Mouse (Mus musculus) forebrain, postnatal 0 days (tissue): ENCODE measurements at regions not wholly inside any gene's neighbourhood (a gene's known extent, or its start where the extent isn't known, plus 50 kb on each side); places are given as distances from the start of the nearest gene placed in this dataset.

Experiments
- ATAC-seq: fragments of 200-750 bp; cut with Nextera tagmentation; 2 replicates; pipeline ENCODE4 v1.8.0; 2017; ENCODE audit warnings: mild to moderate bottlenecking, moderate library complexity
- DNase-seq: peaks from one replicate; pipeline ENCODE4 v3.0.0-alpha.2; 2015
- H3K27ac ChIP-seq: fragments of 300-500 bp; sonication (generic); 2 replicates; pipeline ENCODE4 v1.5.1; 2014; ENCODE audit warnings: low read depth, mild to moderate bottlenecking, antibody characterized with exemption, low read length, moderate library complexity, mixed read lengths
- H3K27me3 ChIP-seq: fragments of 300-500 bp; sonication (generic); 2 replicates; pipeline ENCODE4 v1.6.1; 2014; ENCODE audit warnings: mild to moderate bottlenecking, low read length, mixed read lengths; ENCODE audit not compliant: insufficient read depth
- H3K36me3 ChIP-seq: fragments of 300-500 bp; sonication (generic); 2 replicates; pipeline ENCODE4 v1.6.1; 2014; ENCODE audit warnings: mild to moderate bottlenecking, moderate library complexity; ENCODE audit not compliant: insufficient read depth
- H3K4me1 ChIP-seq: fragments of 300-500 bp; sonication (generic); 2 replicates; pipeline ENCODE4 v1.6.1; 2014; ENCODE audit warnings: antibody characterized with exemption; ENCODE audit not compliant: insufficient read depth
- H3K4me2 ChIP-seq: fragments of 300-500 bp; sonication (generic); 2 replicates; pipeline ENCODE4 v1.6.1; 2014; ENCODE audit warnings: low read depth, mild to moderate bottlenecking, moderate library complexity
- H3K4me3 ChIP-seq: fragments of 300-500 bp; sonication (generic); 2 replicates; pipeline ENCODE4 v1.5.1; 2014; ENCODE audit warnings: low read depth, low read length, mixed read lengths
- H3K9ac ChIP-seq: fragments of 300-500 bp; sonication (generic); 2 replicates; pipeline ENCODE4 v1.6.1; 2014; ENCODE audit warnings: mild to moderate bottlenecking
- H3K9me3 ChIP-seq: fragments of 300-500 bp; sonication (generic); 2 replicates; pipeline ENCODE4 v1.6.1; 2016; ENCODE audit warnings: low read length
- CTCF ChIP-seq: sonication (generic); IDR thresholded peaks from 2 replicates; pipeline ENCODE4 v1.5.1; 2016; ENCODE audit warnings: antibody characterized with exemption, control low read depth, low read depth
- WGBS: fragments of 180-500 bp; shearing (Covaris S2); extraction: QIAGEN DNeasy Blood & Tissue Kit; methylation state at CpG from one replicate; pipeline ENCODE4 v1.1.7; 2014; 5-methylcytosine and 5-hydroxymethylcytosine counted together

DNA sequence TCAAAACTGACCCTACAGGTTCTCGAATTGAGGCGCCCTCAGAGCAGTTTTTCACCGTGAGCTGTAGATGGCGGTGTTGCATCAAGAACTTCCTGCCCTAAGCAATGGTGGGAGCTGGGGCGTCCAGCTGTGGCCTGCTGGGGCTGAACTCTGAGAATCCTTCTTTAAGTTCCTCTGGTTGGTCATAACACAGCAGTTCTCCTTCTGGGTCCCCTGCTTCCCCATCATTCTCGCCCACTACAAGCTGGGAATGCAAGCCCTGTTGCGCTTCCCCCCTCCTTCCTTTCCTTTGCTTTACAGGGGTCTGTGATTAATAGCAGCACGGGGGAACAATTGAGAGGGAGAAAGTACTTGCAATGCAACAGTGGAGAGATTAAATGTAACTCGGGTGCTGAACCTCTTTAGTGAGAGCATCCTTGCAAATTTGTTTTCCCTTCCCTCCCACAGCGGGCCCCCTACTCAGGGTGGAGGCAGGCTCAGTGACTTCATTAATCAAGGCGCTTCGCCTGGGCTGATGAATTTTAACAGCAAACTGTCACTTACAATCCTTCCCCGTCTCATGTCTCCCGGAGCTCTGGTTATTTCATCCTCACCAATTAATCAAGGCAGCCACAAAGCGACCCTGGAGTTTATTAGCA, 794.3 kb upstream of the Api5 start:
- ATAC-seq (peak; percentile 92), DNase-seq (peak; percentile 84)
- Histone ChIP-seq H3K4me1 (no peaks in the 10 kb centered on the region), H3K9ac (peak overlapping the region; percentile 37), H3K36me3 (no peaks in the 10 kb centered on the region), H3K4me2 (peak overlapping the region; percentile 47), H3K27me3 (no peaks in the 10 kb centered on the region), H3K9me3 (no peaks in the 10 kb centered on the region), H3K27ac (no peak overlapping the region), H3K4me3 (peak overlapping the region; percentile 25)
- 2% methylated on average over 15 of the region's 15 CpGs for WGBS
- peak; percentile 87 for TF ChIP-seq CTCF

DNA sequence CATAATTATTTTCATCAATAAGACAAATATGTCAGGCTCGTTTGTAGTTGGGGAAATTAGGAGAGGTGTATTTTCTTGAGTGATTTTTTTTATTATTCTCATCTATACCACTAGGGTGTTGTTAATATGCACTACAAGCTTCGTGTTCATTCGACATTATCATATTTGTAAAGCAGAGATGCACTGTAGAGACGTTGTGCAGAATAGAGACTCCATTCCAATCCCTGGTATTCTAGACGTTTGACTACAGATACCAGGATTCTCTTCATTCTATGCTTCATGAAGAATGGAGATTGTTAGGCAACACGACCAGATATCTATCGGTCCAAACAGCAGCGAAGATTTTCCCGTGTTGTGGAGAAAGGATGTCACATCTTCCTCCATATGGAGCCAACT, 793.8 kb upstream of the Api5 start:
- H3K36me3 ChIP-seq = no peaks in the 10 kb centered on the region
- H3K27me3 ChIP-seq = no peaks in the 10 kb centered on the region
- DNase-seq (no peak), ATAC-seq (peak; percentile 64)
- H3K4me1 ChIP-seq = no peaks in the 10 kb centered on the region
- no peak overlapping the region for H3K27ac ChIP-seq
- WGBS = 23% methylated on average over 9 of the region's 9 CpGs
- no peak overlapping the region for H3K4me3 ChIP-seq
- no peaks in the 10 kb centered on the region for H3K9me3 ChIP-seq
- TF ChIP-seq CTCF = no peak
- no peak overlapping the region for H3K9ac ChIP-seq
- peak overlapping the region; percentile 47 for H3K4me2 ChIP-seq

DNA sequence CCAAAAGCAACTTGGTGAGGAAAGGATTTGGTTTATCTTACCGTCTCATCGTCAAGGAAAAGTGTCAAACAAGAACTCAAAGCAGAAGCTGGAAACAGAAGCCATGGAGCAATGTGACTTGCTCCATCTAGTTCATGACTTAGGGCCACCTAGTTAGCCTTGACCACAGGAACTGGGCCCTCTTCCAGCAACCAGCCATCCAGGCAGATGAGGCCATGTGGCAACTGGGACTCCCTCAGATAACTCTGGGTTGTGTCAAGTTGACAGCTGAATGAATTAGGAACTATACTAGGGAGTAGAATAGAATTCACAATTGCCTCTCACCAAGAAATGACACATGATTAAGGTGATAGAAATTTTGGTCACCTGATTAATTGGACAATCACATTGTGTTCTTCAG, 791.5 kb upstream of the Api5 start:
- WGBS = 92% methylated on average over 2 of the region's 2 CpGs
- Histone ChIP-seq H3K9ac (no peak overlapping the region), H3K4me3 (no peak overlapping the region), H3K27ac (no peak overlapping the region), H3K36me3 (no peaks in the 10 kb centered on the region), H3K4me1 (no peaks in the 10 kb centered on the region), H3K9me3 (no peaks in the 10 kb centered on the region), H3K27me3 (no peaks in the 10 kb centered on the region), H3K4me2 (no peak overlapping the region)
- TF ChIP-seq CTCF = no peak
- ATAC-seq = no peak
- DNase-seq = no peak

DNA sequence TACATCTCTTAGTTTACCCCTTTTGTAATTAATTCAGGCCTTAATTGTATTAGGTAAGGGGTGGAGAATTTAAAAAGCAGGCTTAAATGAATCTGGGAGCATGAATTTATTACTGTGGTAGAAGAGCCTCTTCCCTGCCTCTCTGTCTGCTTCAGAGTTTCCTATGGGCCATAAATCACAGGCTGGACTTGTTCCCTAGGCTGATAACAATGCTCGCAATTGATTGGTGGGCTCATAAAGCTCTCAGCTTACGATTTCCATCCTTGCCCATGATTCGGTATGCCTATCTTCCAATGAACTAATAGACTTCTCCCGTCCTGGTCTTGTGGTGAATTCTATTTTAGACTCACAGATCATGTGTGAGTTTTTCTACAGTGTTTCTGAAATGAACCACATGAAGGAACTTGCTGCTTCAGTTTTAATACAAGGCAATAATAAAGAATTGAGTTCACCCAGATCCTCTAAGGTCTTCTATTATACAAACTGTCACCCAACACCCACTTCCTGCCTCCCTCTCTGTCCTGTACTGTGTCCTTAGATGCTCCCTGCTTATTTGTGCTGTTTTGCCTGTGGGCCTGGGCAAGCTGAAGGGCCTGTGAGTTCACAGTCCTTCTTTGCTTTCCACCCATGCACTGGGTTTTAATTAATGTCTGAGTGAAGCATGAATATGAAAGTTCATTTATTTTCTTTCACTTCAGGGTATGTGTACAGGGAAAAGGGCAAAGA, 772.4 kb upstream of the Api5 start:
- no peak for TF ChIP-seq CTCF
- H3K36me3 ChIP-seq = no peaks in the 10 kb centered on the region
- ATAC-seq (no peak), DNase-seq (no peak)
- H3K27ac ChIP-seq = no peak overlapping the region
- no peaks in the 10 kb centered on the region for H3K27me3 ChIP-seq
- H3K9me3 ChIP-seq = no peaks in the 10 kb centered on the region
- H3K9ac ChIP-seq = no peak overlapping the region
- H3K4me2 ChIP-seq = no peak overlapping the region
- no peaks in the 10 kb centered on the region for H3K4me1 ChIP-seq
- WGBS = 76% methylated on average over 4 of the region's 4 CpGs
- H3K4me3 ChIP-seq = no peak overlapping the region
